Mouse (Mus musculus) liver, adult 2 months (tissue): ENCODE data around the gene Pde12.

ENCODE experiments used
- CTCF ChIP-seq: fragments of 200-500 bp; IDR thresholded peaks from 2 replicates; pipeline ENCODE4 v1.5.1; 2011; ENCODE audit warnings: low read depth, low read length, control low read depth
- POLR2A ChIP-seq: fragments of 200-500 bp; IDR thresholded peaks from 2 replicates; pipeline ENCODE4 v1.6.1; 2011; ENCODE audit warnings: low read length, control low read depth; ENCODE audit not compliant: insufficient read depth; ENCODE audit errors: extremely low read depth

GRCm38 (mm10) chr14:26626605-26627140, 43.0 kb downstream of the Pde12 start:
- TF ChIP-seq CTCF (no peak), POLR2A (no peak)
